Mouse (Mus musculus): ENCODE measurements around the gene Nol3. TPM values are rescaled to one million over a fixed set of nuclear protein-coding genes. Genes with fewer than 3 reads are reported as not detected.

Nol3 gene
- polyA plus RNA-seq, 1 experiment from 2014 or later, result 2.8 TPM

DNA sequence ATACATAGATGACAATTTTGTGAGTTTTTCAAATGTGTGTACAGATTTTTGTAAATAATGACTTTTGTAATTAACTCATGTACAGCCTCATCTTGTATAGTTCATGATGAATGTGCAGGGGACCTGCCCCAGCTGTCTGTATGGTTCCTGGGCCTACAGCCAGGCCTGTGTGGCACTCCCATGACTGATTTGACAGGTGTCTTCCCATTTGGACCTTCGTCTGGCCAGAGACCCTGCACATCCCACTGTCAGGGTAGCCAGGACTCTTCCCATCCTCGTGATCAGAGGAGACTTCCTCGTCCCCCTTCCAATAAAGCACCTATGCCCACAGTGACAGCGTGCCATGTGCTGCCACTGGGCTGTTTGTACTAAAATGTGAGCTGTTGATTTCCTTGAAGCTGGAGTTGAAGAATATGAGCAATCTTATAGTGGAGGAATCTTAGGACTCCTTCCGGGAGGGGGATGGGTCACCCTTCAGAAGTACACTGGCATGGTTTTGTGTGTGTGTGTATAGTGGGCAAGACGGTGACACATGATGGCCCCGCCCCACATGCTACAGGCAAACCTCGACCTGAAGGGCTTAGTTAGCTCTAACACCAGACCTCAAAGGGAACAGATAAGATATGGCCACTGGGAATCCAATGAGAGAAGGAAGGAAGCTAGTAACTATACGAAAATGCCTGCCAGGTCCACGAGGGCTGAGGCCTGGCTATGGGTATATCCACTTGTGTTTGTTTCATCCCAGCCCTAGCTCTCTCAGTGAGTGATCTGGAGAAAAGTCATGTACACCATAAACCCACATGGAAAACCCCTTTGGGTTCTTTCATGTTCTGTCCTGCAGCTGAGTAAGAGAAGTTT lies 23.0 kb upstream of the Nol3 start:
- Histone ChIP-seq H3K4me1 (replicated peaks; ENCODE audit: control insufficient read depth, insufficient read depth, low read length) (peaks cover 10% of the 10 kb centered on the region), H3K27ac (ENCODE audit: low read length) (no peak overlapping the region), H3K9me3 (ENCODE audit: control insufficient read depth, low read length) (no peaks in the 10 kb centered on the region), H3K27me3 (replicated peaks; ENCODE audit: control insufficient read depth, insufficient read depth, low read length) (peaks cover 11% of the 10 kb centered on the region), H3K4me2 (ENCODE audit: low read length) (no peak overlapping the region), H3K36me3 (ENCODE audit: control insufficient read depth, insufficient read depth) (peaks cover 12% of the 10 kb centered on the region), H3K4me3 (replicated peaks; ENCODE audit: low read length) (no peak overlapping the region), H3K9ac (replicated peaks; ENCODE audit: low read depth, low read length) (no peak overlapping the region)
- 91% methylated on average over 10 of the region's 10 CpGs for WGBS
- ATAC-seq, result no peak

DNA sequence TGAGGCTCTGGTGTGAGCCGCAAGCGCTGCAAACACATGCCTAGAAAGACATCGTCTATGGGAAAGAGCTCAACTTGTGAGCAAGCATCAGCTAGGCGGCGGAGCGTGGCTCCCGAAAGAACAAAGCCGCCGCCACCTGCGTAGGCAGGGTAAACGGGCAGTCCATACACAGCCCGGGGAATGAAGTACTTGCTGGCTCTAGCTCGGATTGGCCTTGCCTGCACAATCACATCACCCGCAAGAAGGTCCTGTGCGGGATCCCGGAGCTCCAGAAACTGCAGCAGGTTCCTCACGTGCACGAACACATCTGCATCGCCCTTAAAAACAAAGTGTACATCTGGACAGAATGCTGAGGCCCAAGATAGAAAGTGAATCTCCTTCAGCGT lies 22.2 kb upstream of the Nol3 start:
- WGBS, result 29% methylated on average over 20 of the region's 20 CpGs
- H3K27ac ChIP-seq (ENCODE audit: low read length), result no peak overlapping the region
- peak overlapping the region; percentile 64 for H3K4me3 ChIP-seq (replicated peaks; ENCODE audit: low read length)
- peak overlapping the region; percentile 98 for H3K4me2 ChIP-seq (ENCODE audit: low read length)
- H3K9me3 ChIP-seq (ENCODE audit: control insufficient read depth, low read length), result no peaks in the 10 kb centered on the region
- peaks cover 11% of the 10 kb centered on the region for H3K4me1 ChIP-seq (replicated peaks; ENCODE audit: control insufficient read depth, insufficient read depth, low read length)
- ATAC-seq, result peak; percentile 39
- peaks cover 20% of the 10 kb centered on the region for H3K27me3 ChIP-seq (replicated peaks; ENCODE audit: control insufficient read depth, insufficient read depth, low read length)
- peaks cover 9% of the 10 kb centered on the region for H3K36me3 ChIP-seq (ENCODE audit: control insufficient read depth, insufficient read depth)
- H3K9ac ChIP-seq (replicated peaks; ENCODE audit: low read depth, low read length), result peak overlapping the region; percentile 78

DNA sequence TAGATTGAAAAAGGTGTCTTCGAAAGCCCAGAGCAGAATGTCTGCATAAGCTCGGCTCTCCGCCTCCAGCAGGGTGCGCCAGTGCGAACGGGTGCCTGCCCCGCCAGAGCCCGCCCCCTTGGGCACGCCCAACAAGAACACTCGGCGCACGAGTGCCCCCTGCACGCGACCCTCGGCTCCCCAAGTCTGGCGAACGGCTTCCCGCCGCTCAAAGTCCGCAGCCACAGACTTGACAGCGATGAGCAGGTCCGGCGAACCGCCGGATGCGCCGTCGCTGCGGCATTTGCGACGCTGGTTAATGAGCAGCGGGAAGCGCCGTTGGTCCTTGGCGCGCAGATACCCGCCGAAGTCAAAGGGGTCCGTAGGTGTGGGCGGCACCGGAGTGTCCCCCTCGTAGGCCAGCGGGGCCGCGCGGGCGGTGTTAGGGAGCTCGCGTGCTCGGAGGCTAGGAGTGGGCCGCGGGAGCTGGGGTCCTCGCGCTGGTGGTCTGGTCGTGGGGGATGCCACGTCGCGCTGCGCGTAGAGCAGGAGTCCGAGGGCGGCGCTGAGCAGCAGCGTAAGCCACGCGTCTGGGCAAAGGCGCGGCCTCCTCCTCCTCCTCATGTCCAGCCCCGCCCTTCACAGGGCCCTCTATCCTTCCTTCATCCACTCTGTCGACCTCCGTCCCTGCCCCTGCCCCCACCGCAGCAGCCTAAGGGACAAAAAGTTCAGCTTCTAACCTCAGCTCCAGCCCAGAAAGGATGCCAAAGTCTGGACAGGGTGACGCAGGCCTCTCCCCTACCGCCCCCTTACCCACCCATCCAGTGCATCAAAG lies 21.6 kb upstream of the Nol3 start:
- ATAC-seq, result peak; percentile 88
- no peak overlapping the region for H3K27ac ChIP-seq (ENCODE audit: low read length)

GRCm38 (mm10) chr8:105254966-105255350 lies 21.0 kb upstream of the Nol3 start, which contains the start of gene B3gnt9:
TSS of gene B3gnt9 (minus strand) at chr8:105255153.
- H3K9me3 ChIP-seq (ENCODE audit: control insufficient read depth, low read length), result no peaks in the 10 kb centered on the region
- peak within 1 kb of the TSS; percentile 98 for H3K4me2 ChIP-seq (ENCODE audit: low read length)
- ATAC-seq, result no peak
- no peak within 1 kb of the TSS for H3K27ac ChIP-seq (ENCODE audit: low read length)
- peaks cover 6% of the 10 kb centered on the region for H3K36me3 ChIP-seq (ENCODE audit: control insufficient read depth, insufficient read depth)
- H3K9ac ChIP-seq (replicated peaks; ENCODE audit: low read depth, low read length), result peak within 1 kb of the TSS; percentile 78
- WGBS, result 3% methylated on average over 14 of the region's 14 CpGs
- H3K4me1 ChIP-seq (replicated peaks; ENCODE audit: control insufficient read depth, insufficient read depth, low read length), result peaks cover 23% of the 10 kb centered on the region
- peaks cover 30% of the 10 kb centered on the region for H3K27me3 ChIP-seq (replicated peaks; ENCODE audit: control insufficient read depth, insufficient read depth, low read length)
- H3K4me3 ChIP-seq (replicated peaks; ENCODE audit: low read length), result peak within 1 kb of the TSS; percentile 64

More for the DNA sequence above, 21.6 kb upstream of the Nol3 start:
- Histone ChIP-seq H3K4me2 (ENCODE audit: low read length) (peak overlapping the region; percentile 98), H3K4me1 (replicated peaks; ENCODE audit: control insufficient read depth, insufficient read depth, low read length) (peaks cover 17% of the 10 kb centered on the region), H3K27me3 (replicated peaks; ENCODE audit: control insufficient read depth, insufficient read depth, low read length) (peaks cover 26% of the 10 kb centered on the region), H3K4me3 (replicated peaks; ENCODE audit: low read length) (peak overlapping the region; percentile 64), H3K9me3 (ENCODE audit: control insufficient read depth, low read length) (no peaks in the 10 kb centered on the region), H3K36me3 (ENCODE audit: control insufficient read depth, insufficient read depth) (peaks cover 9% of the 10 kb centered on the region), H3K9ac (replicated peaks; ENCODE audit: low read depth, low read length) (peak overlapping the region; percentile 78)
- WGBS, result under 1% methylated on average over 72 of the region's 74 CpGs

DNA sequence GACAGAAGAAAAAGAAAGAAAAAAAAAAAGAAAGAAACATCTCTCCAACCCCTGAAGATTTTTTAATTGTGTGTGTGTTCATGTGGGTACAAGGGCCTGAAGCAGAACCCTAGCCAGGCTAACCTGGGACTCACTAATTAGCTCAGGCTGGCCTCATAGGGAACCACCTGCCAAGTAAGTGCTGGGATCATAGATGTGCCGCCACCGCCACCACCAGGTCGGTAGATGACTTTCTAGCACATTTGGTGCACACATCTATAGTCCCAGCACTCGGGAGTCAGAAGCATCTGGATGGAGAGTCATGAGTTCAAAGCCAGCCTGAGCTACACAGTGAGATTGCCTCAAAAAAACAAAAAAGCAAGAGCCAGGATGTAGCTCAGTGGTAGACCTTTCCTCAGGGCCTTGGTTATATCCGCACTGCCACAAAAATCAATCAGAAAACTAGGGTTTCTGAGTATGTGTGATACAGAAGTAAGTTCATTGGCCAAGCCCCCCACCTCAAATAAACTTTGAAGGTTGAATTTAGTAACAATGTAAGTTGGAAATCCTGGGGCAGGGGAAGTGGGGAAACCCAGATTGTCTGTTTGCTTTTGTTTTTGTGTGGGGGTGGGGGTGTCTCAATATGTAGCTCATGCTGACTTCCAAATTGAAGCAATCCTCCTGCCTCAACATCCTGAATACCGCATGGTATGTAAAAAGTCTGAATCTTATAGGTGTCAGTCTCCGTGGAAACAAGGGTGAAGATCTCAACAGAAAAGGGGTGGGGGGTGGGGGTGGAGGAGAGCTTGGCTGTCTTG lies 18.4 kb upstream of the Nol3 start:
- H3K4me1 ChIP-seq (replicated peaks; ENCODE audit: control insufficient read depth, insufficient read depth, low read length), result peaks cover 24% of the 10 kb centered on the region
- 68% methylated on average over 7 of the region's 7 CpGs for WGBS
- no peak overlapping the region for H3K9ac ChIP-seq (replicated peaks; ENCODE audit: low read depth, low read length)
- H3K36me3 ChIP-seq (ENCODE audit: control insufficient read depth, insufficient read depth), result no peaks in the 10 kb centered on the region
- H3K4me3 ChIP-seq (replicated peaks; ENCODE audit: low read length), result no peak overlapping the region
- H3K9me3 ChIP-seq (ENCODE audit: control insufficient read depth, low read length), result peaks cover 2% of the 10 kb centered on the region; the same call in 1 of the 2 replicates
- peaks cover 51% of the 10 kb centered on the region for H3K27me3 ChIP-seq (replicated peaks; ENCODE audit: control insufficient read depth, insufficient read depth, low read length)
- no peak overlapping the region for H3K27ac ChIP-seq (ENCODE audit: low read length)
- H3K4me2 ChIP-seq (ENCODE audit: low read length), result no peak overlapping the region
- ATAC-seq, result no peak

DNA sequence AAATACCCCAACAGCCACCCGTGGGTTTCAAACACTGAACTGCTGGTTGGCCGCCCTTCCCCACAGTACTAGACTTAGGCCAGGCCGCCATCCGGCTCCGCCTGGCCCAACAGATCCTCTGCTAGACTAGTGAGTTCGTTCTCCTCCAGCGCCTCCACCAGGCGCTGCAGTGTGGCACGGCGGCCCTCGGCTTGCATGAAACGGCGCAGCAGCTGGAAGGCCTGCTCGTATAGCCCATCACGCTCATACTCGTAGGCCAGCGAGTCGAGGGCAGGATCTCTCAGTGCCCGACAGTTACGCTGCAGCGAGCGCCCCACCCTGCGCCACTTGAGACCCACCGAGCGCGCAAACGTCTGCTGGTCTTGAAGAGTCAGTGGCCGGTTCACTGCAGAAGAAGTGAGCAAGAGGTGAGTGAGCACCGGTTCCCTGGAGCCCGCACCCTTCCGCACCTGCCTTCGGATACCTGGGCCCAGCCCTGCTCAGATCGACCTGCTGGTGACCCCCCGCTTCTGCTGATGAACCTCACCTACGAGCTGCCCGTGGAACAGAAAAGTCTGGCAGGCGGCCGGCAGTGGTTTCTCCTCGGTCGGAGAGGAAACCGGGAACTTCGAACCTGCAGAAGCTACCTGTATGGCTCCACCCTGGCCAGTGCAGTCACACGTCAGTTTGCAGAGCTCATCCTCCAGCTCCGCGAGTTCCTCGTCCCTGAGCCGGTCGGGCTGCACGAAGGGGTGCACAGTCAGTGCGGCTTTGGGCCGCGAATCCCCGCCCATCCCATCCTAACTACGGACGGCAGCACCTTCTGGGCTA lies 16.8 kb upstream of the Nol3 start:
- Histone ChIP-seq H3K27me3 (replicated peaks; ENCODE audit: control insufficient read depth, insufficient read depth, low read length) (peaks cover 55% of the 10 kb centered on the region), H3K4me3 (replicated peaks; ENCODE audit: low read length) (peak overlapping the region; percentile 35), H3K36me3 (ENCODE audit: control insufficient read depth, insufficient read depth) (no peaks in the 10 kb centered on the region), H3K4me1 (replicated peaks; ENCODE audit: control insufficient read depth, insufficient read depth, low read length) (peaks cover 22% of the 10 kb centered on the region), H3K4me2 (ENCODE audit: low read length) (peak overlapping the region; percentile 55), H3K27ac (ENCODE audit: low read length) (no peak overlapping the region), H3K9ac (replicated peaks; ENCODE audit: low read depth, low read length) (peak overlapping the region; percentile 13; the same call in 1 of the 2 replicates), H3K9me3 (ENCODE audit: control insufficient read depth, low read length) (peaks cover 2% of the 10 kb centered on the region; the same call in 1 of the 2 replicates)
- 1% methylated on average over 55 of the region's 55 CpGs for WGBS
- peak; percentile 35 for ATAC-seq

DNA sequence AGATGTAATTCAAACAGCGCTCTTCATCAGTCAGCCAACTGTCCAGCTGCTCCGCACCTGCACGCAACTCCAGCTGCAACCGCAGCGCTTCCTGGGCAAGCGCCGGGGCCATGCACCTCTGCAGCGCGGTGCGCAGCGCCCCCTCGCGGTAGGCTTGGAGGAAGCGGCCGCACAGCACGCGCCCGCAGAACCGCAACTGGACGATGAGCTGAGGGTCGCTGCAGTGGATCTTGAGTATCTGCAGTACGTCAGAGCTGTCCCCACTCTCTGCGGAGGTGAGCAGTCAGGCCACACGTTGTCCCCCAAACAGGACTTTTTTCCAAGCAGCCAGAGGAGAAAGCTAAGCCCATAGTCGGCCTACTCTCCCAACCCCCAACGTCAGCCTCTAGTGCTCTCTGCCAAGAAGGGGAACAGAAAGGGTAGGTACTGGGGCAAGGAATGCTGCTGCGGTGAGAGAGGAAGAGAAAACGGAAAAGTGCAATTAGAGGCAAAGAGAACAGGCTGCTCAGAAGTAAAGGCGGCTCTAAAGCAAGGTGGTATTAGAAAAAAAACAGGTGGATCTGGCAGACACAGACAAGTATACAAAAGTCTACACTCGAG lies 16.1 kb upstream of the Nol3 start:
- peak; percentile 56 for ATAC-seq
- Histone ChIP-seq H3K36me3 (ENCODE audit: control insufficient read depth, insufficient read depth) (no peaks in the 10 kb centered on the region), H3K27ac (ENCODE audit: low read length) (no peak overlapping the region), H3K27me3 (replicated peaks; ENCODE audit: control insufficient read depth, insufficient read depth, low read length) (peaks cover 58% of the 10 kb centered on the region), H3K4me2 (ENCODE audit: low read length) (peak overlapping the region; percentile 55), H3K4me1 (replicated peaks; ENCODE audit: control insufficient read depth, insufficient read depth, low read length) (peaks cover 24% of the 10 kb centered on the region), H3K9me3 (ENCODE audit: control insufficient read depth, low read length) (peaks cover 2% of the 10 kb centered on the region; the same call in 1 of the 2 replicates), H3K4me3 (replicated peaks; ENCODE audit: low read length) (peak overlapping the region; percentile 35), H3K9ac (replicated peaks; ENCODE audit: low read depth, low read length) (0 out of 2 replicates have a peak overlapping the region, but pooled peaks have one; percentile 13)
- 3% methylated on average over 30 of the region's 30 CpGs for WGBS
